Mouse (Mus musculus): Measurements from ENCODE around the gene Rnf13.

DNA sequence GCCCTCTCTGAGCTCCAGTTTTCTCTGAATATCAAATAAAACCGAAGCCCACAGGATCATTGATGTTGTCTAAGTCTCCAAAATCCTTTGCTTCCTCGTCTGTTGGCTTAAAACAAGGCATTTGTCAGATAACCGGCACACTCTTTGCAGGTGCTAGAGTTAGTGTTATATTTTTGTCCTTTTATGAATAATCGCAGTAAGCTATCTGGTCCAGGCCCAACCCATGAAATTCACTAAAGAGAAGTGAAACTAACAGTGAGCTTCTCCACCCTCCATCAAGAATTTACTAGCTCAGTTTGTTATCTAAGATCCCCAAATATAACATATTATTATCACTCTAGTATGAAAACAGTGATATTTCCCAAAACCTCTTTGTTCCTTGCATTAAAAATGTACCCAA lies 44.1 kb upstream of the Rnf13 start:
- TF ChIP-seq USF1 (IDR thresholded peaks at IDR 0.05; ENCODE audit: low read depth) (no peak), POLR2A (IDR thresholded peaks at IDR 0.05; ENCODE audit: insufficient read length, low read depth) (no peak), CEBPB (IDR thresholded peaks at IDR 0.05; ENCODE audit: insufficient read depth, poor library complexity, severe bottlenecking) (no peak), MAX (IDR thresholded peaks at IDR 0.05; ENCODE audit: low read depth) (no peak), TCF12 (IDR thresholded peaks at IDR 0.05; ENCODE audit: insufficient read depth, poor library complexity, severe bottlenecking) (no peak), E2F4 (IDR thresholded peaks at IDR 0.05; ENCODE audit: insufficient read depth) (no peak), REST (IDR thresholded peaks at IDR 0.05; ENCODE audit: insufficient read depth, insufficient read length) (no peak)

Data from myocyte (in vitro differentiated cells).